Mouse (Mus musculus) yolk sac, embryonic 10.5 days (tissue): ENCODE measurements at regions not wholly inside any gene's neighbourhood (a gene's known extent, or its start where the extent isn't known, plus 50 kb on each side); places are given as distances from the start of the nearest gene placed in this dataset.
A peak's percentile ranks its signal among the peaks of the same experiment; 100 is the strongest.
"Not testable (repeated sequence)": the region's sequence is repeated elsewhere in the genome, so short reads cannot be mapped to it uniquely, and the experiment has no call there.

Experiments
- DNase-seq: peaks from one replicate; pipeline ENCODE4 v3.0.0-alpha.2; 2017; ENCODE audit warnings: low spot score

- DNase-seq: no peak
Measured at GRCm38 (mm10) chr12:45287759-45288158, 213.2 kb upstream of the Stxbp6 start.

GRCm38 (mm10) chr12:45256309-45256708 is 181.8 kb upstream of the Stxbp6 start:
- DNase-seq: no peak

- DNase-seq: no peak
Measured at GRCm38 (mm10) chr12:45211131-45211530, 136.6 kb upstream of the Stxbp6 start.

- no peak for DNase-seq
Measured at GRCm38 (mm10) chr12:45195304-45195920, 120.9 kb upstream of the Stxbp6 start.

GRCm38 (mm10) chr12:45187149-45187548 is 112.6 kb upstream of the Stxbp6 start:
- no peak for DNase-seq

- no peak for DNase-seq
Measured at GRCm38 (mm10) chr12:45184510-45184909, 110.0 kb upstream of the Stxbp6 start.

GRCm38 (mm10) chr12:45177454-45177853 is 102.9 kb upstream of the Stxbp6 start:
- DNase-seq: no peak

GRCm38 (mm10) chr12:45175259-45175658 is 100.8 kb upstream of the Stxbp6 start:
- DNase-seq: not testable (repeated sequence)

GRCm38 (mm10) chr12:45171927-45172642 is 97.6 kb upstream of the Stxbp6 start:
- peak; percentile 66 for DNase-seq

GRCm38 (mm10) chr12:45162011-45162410 is 87.5 kb upstream of the Stxbp6 start:
- no peak for DNase-seq

GRCm38 (mm10) chr12:45161581-45161980 is 87.1 kb upstream of the Stxbp6 start:
- not testable (repeated sequence) for DNase-seq

GRCm38 (mm10) chr12:45158986-45159385 is 84.5 kb upstream of the Stxbp6 start:
- DNase-seq: no peak

- no peak for DNase-seq
Measured at GRCm38 (mm10) chr12:45137438-45138018, 63.0 kb upstream of the Stxbp6 start.

- DNase-seq: no peak
Measured at GRCm38 (mm10) chr12:45133415-45133814, 58.9 kb upstream of the Stxbp6 start.

GRCm38 (mm10) chr12:45131139-45131538 is 56.6 kb upstream of the Stxbp6 start:
- DNase-seq: no peak

- no peak for DNase-seq
Measured at GRCm38 (mm10) chr12:45125866-45126265, 51.4 kb upstream of the Stxbp6 start.
